Mouse (Mus musculus): ENCODE data around the gene Krt83. TPM values are rescaled to one million over a fixed set of nuclear protein-coding genes. Genes with fewer than 3 reads are reported as not detected.

The Krt83 gene
- polyA plus RNA-seq, 1 experiment = not detected

GRCm38 (mm10) chr15:101485911-101486635 lies 5.2 kb downstream of the Krt83 start:
- H3K36me3 ChIP-seq (ENCODE audit: control insufficient read depth, insufficient read depth, low read length) = no peaks in the 10 kb centered on the region
- no peak for TF ChIP-seq POLR2A (IDR thresholded peaks at IDR 0.05; ENCODE audit: control insufficient read depth, low read depth, low read length)
- no peak for TF ChIP-seq CTCF (IDR thresholded peaks at IDR 0.05; ENCODE audit: control insufficient read depth, insufficient read depth, insufficient replicate concordance, low read depth, low read length)
- H3K4me1 ChIP-seq (ENCODE audit: control insufficient read depth, insufficient read depth, low read length) = no peaks in the 10 kb centered on the region
- H3K4me3 ChIP-seq (ENCODE audit: control insufficient read depth, low read depth, low read length) = no peak overlapping the region
- H3K27ac ChIP-seq (ENCODE audit: control insufficient read depth, insufficient read depth, low read depth, low read length) = no peak overlapping the region
- H3K27me3 ChIP-seq (ENCODE audit: control insufficient read depth, insufficient read depth, low read length) = no peaks in the 10 kb centered on the region

GRCm38 (mm10) chr15:101484939-101485338 lies 6.4 kb downstream of the Krt83 start:
- no peak overlapping the region for H3K27ac ChIP-seq (ENCODE audit: control insufficient read depth, insufficient read depth, low read depth, low read length)
- TF ChIP-seq CTCF (IDR thresholded peaks at IDR 0.05; ENCODE audit: control insufficient read depth, insufficient read depth, insufficient replicate concordance, low read depth, low read length) (no peak), POLR2A (IDR thresholded peaks at IDR 0.05; ENCODE audit: control insufficient read depth, low read depth, low read length) (no peak)
- no peak overlapping the region for H3K4me3 ChIP-seq (ENCODE audit: control insufficient read depth, low read depth, low read length)
- H3K36me3 ChIP-seq (ENCODE audit: control insufficient read depth, insufficient read depth, low read length) = no peaks in the 10 kb centered on the region
- no peaks in the 10 kb centered on the region for H3K27me3 ChIP-seq (ENCODE audit: control insufficient read depth, insufficient read depth, low read length)
- H3K4me1 ChIP-seq (ENCODE audit: control insufficient read depth, insufficient read depth, low read length) = no peaks in the 10 kb centered on the region

DNA sequence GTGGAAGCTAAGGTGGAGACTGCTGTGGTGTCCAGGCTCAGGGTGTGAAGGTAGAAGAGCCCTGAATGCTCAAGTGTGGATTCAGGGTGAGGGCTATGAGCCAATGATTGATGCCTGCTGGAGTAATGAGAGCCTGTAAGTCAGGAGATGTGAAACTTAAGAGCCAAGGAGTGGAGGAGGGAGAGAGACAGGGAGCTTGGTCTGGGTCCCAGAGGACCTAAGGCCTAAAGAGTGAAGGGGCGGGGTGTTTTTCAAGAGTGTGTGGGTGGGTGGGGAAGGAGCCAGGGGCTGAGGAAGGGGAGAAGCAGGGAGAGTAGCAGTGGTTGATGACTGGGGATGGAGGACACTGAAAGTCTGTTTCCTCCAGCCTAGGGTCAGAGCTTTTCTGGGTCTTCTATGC lies 7.7 kb downstream of the Krt83 start:
- no peaks in the 10 kb centered on the region for H3K36me3 ChIP-seq (ENCODE audit: control insufficient read depth, insufficient read depth, low read length)
- H3K27ac ChIP-seq (ENCODE audit: control insufficient read depth, insufficient read depth, low read depth, low read length) = no peak overlapping the region
- H3K27me3 ChIP-seq (ENCODE audit: control insufficient read depth, insufficient read depth, low read length) = no peaks in the 10 kb centered on the region
- no peak overlapping the region for H3K4me3 ChIP-seq (ENCODE audit: control insufficient read depth, low read depth, low read length)
- TF ChIP-seq CTCF (IDR thresholded peaks at IDR 0.05; ENCODE audit: control insufficient read depth, insufficient read depth, insufficient replicate concordance, low read depth, low read length) = no peak
- TF ChIP-seq POLR2A (IDR thresholded peaks at IDR 0.05; ENCODE audit: control insufficient read depth, low read depth, low read length) = no peak
- H3K4me1 ChIP-seq (ENCODE audit: control insufficient read depth, insufficient read depth, low read length) = peaks cover 7% of the 10 kb centered on the region

DNA sequence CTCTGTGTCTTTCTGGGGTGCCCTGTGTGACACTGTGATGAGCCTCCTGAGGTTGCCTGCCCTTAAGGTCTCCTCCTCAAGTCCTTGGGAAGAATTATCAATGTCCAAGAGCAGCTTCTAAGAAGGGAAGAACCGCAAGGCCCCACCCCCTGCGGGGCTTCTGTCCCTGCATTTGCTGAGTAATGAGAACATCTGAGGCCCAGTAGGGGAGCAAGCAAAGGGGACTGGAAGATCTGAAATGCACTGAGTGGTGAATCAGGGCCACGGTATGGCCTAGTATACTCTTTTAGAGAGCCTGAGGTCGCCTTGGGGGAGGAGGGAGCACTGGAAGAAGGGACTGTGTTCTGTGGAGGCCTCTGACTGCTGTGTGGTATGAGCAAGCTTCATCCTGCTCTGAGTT lies 9.3 kb downstream of the Krt83 start:
- Histone ChIP-seq H3K4me1 (ENCODE audit: control insufficient read depth, insufficient read depth, low read length) (peaks cover 7% of the 10 kb centered on the region), H3K4me3 (ENCODE audit: control insufficient read depth, low read depth, low read length) (no peak overlapping the region), H3K27ac (ENCODE audit: control insufficient read depth, insufficient read depth, low read depth, low read length) (no peak overlapping the region), H3K36me3 (ENCODE audit: control insufficient read depth, insufficient read depth, low read length) (no peaks in the 10 kb centered on the region), H3K27me3 (ENCODE audit: control insufficient read depth, insufficient read depth, low read length) (no peaks in the 10 kb centered on the region)
- TF ChIP-seq CTCF (IDR thresholded peaks at IDR 0.05; ENCODE audit: control insufficient read depth, insufficient read depth, insufficient replicate concordance, low read depth, low read length) (no peak), POLR2A (IDR thresholded peaks at IDR 0.05; ENCODE audit: control insufficient read depth, low read depth, low read length) (no peak)

- H3K4me3 ChIP-seq (ENCODE audit: control insufficient read depth, low read depth, low read length) = peak overlapping the region; percentile 46; the same call in 1 of the 2 replicates
- H3K4me1 ChIP-seq (ENCODE audit: control insufficient read depth, insufficient read depth, low read length) = peaks cover 7% of the 10 kb centered on the region
These were observed 11.6 kb downstream of the Krt83 start for GRCm38 (mm10) chr15:101479666-101480060.

DNA sequence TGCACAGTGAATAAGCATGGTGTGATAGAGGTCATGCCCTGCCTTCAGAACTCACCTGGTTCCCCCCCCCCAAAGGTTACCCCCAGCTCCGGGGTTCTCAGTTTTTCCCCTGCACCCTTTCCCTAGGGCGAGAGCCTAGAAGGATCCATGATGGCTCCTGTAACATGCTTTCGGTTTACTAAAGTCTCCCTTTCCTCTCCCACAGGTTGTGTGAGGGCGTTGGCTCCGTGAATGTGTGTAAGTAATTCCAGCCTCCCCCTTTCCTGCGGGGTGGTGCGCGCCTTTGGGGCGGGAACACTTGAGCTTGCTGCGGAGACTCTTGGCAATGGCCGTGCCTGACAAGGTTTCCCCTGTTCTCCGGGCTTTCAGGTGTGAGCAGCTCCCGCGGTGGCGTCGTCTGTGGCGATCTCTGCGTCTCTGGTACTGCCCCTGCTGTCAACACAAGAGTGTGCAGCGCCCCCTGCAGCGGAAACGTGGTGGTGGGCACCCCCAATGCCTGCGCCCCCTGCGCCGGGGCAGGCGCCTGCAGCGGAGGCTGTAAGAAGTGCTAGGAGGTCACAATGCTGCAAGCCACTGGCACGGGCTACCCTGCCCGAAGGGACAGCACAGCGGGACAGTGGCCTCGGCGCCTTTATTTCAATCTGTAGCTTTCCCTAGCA lies 12.2 kb downstream of the Krt83 start:
- H3K4me1 ChIP-seq (ENCODE audit: control insufficient read depth, insufficient read depth, low read length) = peaks cover 7% of the 10 kb centered on the region
- no peaks in the 10 kb centered on the region for H3K36me3 ChIP-seq (ENCODE audit: control insufficient read depth, insufficient read depth, low read length)
- peak overlapping the region; percentile 46 for H3K4me3 ChIP-seq (ENCODE audit: control insufficient read depth, low read depth, low read length)
- no peaks in the 10 kb centered on the region for H3K27me3 ChIP-seq (ENCODE audit: control insufficient read depth, insufficient read depth, low read length)
- TF ChIP-seq POLR2A (IDR thresholded peaks at IDR 0.05; ENCODE audit: control insufficient read depth, low read depth, low read length) (no peak), CTCF (IDR thresholded peaks at IDR 0.05; ENCODE audit: control insufficient read depth, insufficient read depth, insufficient replicate concordance, low read depth, low read length) (peak; percentile 13; the same call in 1 of the 2 replicates)
- no peak overlapping the region for H3K27ac ChIP-seq (ENCODE audit: control insufficient read depth, insufficient read depth, low read depth, low read length)

More at GRCm38 (mm10) chr15:101479666-101480060, 11.6 kb downstream of the Krt83 start:
- Histone ChIP-seq H3K36me3 (ENCODE audit: control insufficient read depth, insufficient read depth, low read length) (no peaks in the 10 kb centered on the region), H3K27ac (ENCODE audit: control insufficient read depth, insufficient read depth, low read depth, low read length) (no peak overlapping the region), H3K27me3 (ENCODE audit: control insufficient read depth, insufficient read depth, low read length) (no peaks in the 10 kb centered on the region)
- TF ChIP-seq CTCF (IDR thresholded peaks at IDR 0.05; ENCODE audit: control insufficient read depth, insufficient read depth, insufficient replicate concordance, low read depth, low read length) (no peak), POLR2A (IDR thresholded peaks at IDR 0.05; ENCODE audit: control insufficient read depth, low read depth, low read length) (no peak)

GRCm38 (mm10) chr15:101472952-101473528 lies 18.3 kb downstream of the Krt83 start, which contains the start of gene Krt86:
Gene Krt86 (plus strand): TSS chr15:101473478.
- Histone ChIP-seq H3K27ac (ENCODE audit: control insufficient read depth, insufficient read depth, low read depth, low read length) (no peak within 1 kb of the TSS), H3K4me3 (ENCODE audit: control insufficient read depth, low read depth, low read length) (no peak within 1 kb of the TSS), H3K4me1 (ENCODE audit: control insufficient read depth, insufficient read depth, low read length) (no peaks in the 10 kb centered on the region), H3K36me3 (ENCODE audit: control insufficient read depth, insufficient read depth, low read length) (no peaks in the 10 kb centered on the region), H3K27me3 (ENCODE audit: control insufficient read depth, insufficient read depth, low read length) (no peaks in the 10 kb centered on the region)
- no peak for TF ChIP-seq CTCF (IDR thresholded peaks at IDR 0.05; ENCODE audit: control insufficient read depth, insufficient read depth, insufficient replicate concordance, low read depth, low read length)
- TF ChIP-seq POLR2A (IDR thresholded peaks at IDR 0.05; ENCODE audit: control insufficient read depth, low read depth, low read length) = no peak

Data from testis, adult 2 months (tissue).